Mouse (Mus musculus) embryonic facial prominence, embryonic 13.5 days (tissue): Measurements from ENCODE around the gene Vmn1r23. TPM values are rescaled to one million over a fixed set of nuclear protein-coding genes. Genes with fewer than 3 reads are reported as not detected.
"Not testable (repeated sequence)": the region's sequence is repeated elsewhere in the genome, so short reads cannot be mapped to it uniquely, and the experiment has no call there.

Experiments
- ATAC-seq: fragments of 200-750 bp; cut with Nextera tagmentation; 2 replicates; pipeline ENCODE4 v1.8.0; 2017; ENCODE audit warnings: low read depth; ENCODE audit not compliant: insufficient number of reproducible peaks, insufficient read depth, low FRiP score, low TSS enrichment
- H3K27ac ChIP-seq: fragments of 300-500 bp; sonication (generic); 2 replicates; pipeline ENCODE4 v1.5.1; 2015; ENCODE audit warnings: moderate library complexity, mild to moderate bottlenecking, inconsistent platforms
- H3K27me3 ChIP-seq: fragments of 300-500 bp; sonication (generic); 2 replicates; pipeline ENCODE4 v1.6.1; 2015; ENCODE audit warnings: mild to moderate bottlenecking, inconsistent platforms
- H3K36me3 ChIP-seq: fragments of 300-500 bp; sonication (generic); 2 replicates; pipeline ENCODE4 v1.6.1; 2015; ENCODE audit warnings: mild to moderate bottlenecking, inconsistent platforms
- H3K4me1 ChIP-seq: fragments of 300-500 bp; sonication (generic); 2 replicates; pipeline ENCODE4 v1.6.1; 2015; ENCODE audit warnings: inconsistent platforms
- H3K4me2 ChIP-seq: fragments of 300-500 bp; sonication (generic); 2 replicates; pipeline ENCODE4 v1.6.1; 2015; ENCODE audit warnings: moderate library complexity, mild to moderate bottlenecking, inconsistent platforms
- H3K4me3 ChIP-seq: fragments of 300-500 bp; sonication (generic); 2 replicates; pipeline ENCODE4 v1.5.1; 2015; ENCODE audit warnings: mild to moderate bottlenecking, inconsistent platforms
- H3K9ac ChIP-seq: fragments of 300-500 bp; sonication (generic); 2 replicates; pipeline ENCODE4 v1.6.1; 2015; ENCODE audit warnings: mild to moderate bottlenecking, inconsistent platforms
- H3K9me3 ChIP-seq: fragments of 300-500 bp; sonication (generic); 2 replicates; pipeline ENCODE4 v1.6.1; 2016; ENCODE audit warnings: inconsistent platforms
- WGBS: fragments of 180-500 bp; shearing (Covaris S2); methylation state at CpG from one replicate; pipeline ENCODE4 v1.1.7; 2015; ENCODE audit warnings: mixed read lengths; 5-methylcytosine and 5-hydroxymethylcytosine counted together
- polyA plus RNA-seq: library from polyadenylated mRNA; unstranded; fragments of >200 nt; fragmentation: Nextera tagmentation; extraction: Ambion mirVana; gene quantifications from 2 replicates; pipeline ENCODE4 v1.2.1, GENCODE M21; 2015

Gene Vmn1r23
- polyA plus RNA-seq: not detected in 2 replicates

- Histone ChIP-seq H3K27ac (no peak within 1 kb of the TSS), H3K36me3 (no peaks in the 10 kb centered on the region), H3K4me1 (no peaks in the 10 kb centered on the region), H3K9ac (no peak within 1 kb of the TSS), H3K4me2 (no peak within 1 kb of the TSS), H3K27me3 (no peaks in the 10 kb centered on the region), H3K9me3 (no peaks in the 10 kb centered on the region), H3K4me3 (no peak within 1 kb of the TSS)
- ATAC-seq: no peak
- 88% methylated on average over 1 of the region's 1 CpGs for WGBS
These were observed at the start of gene Vmn1r23 for GRCm38 (mm10) chr6:57926738-57927137. TSS of gene Vmn1r23 (minus strand) at chr6:57926838.

GRCm38 (mm10) chr6:57961403-57961802 lies 34.8 kb upstream of the Vmn1r23 start, which contains the start of gene Vmn1r24:
TSS of gene Vmn1r24 (minus strand) at chr6:57961503.
- not testable (repeated sequence) for H3K9ac ChIP-seq, H3K27ac ChIP-seq, ATAC-seq, H3K4me2 ChIP-seq, H3K9me3 ChIP-seq, H3K4me3 ChIP-seq, H3K27me3 ChIP-seq, H3K4me1 ChIP-seq, H3K36me3 ChIP-seq
- WGBS: 69% methylated on average over 1 of the region's 1 CpGs

GRCm38 (mm10) chr6:57907928-57908327 lies 18.7 kb downstream of the Vmn1r23 start, which contains the start of gene Vmn1r22:
TSS of gene Vmn1r22 (minus strand) at chr6:57908028.
- no peak within 1 kb of the TSS for H3K4me3 ChIP-seq
- H3K9me3 ChIP-seq: no peaks in the 10 kb centered on the region
- H3K9ac ChIP-seq: no peak within 1 kb of the TSS
- WGBS: 68% methylated on average over 1 of the region's 1 CpGs
- H3K27me3 ChIP-seq: no peaks in the 10 kb centered on the region
- no peaks in the 10 kb centered on the region for H3K36me3 ChIP-seq
- no peak within 1 kb of the TSS for H3K27ac ChIP-seq
- H3K4me2 ChIP-seq: no peak within 1 kb of the TSS
- no peak for ATAC-seq
- no peaks in the 10 kb centered on the region for H3K4me1 ChIP-seq

Other genes starting within 250 kb of the Vmn1r23 start
- gene Pyurf, start 234.8 kb downstream of the Vmn1r23 start, polyA plus RNA-seq: 13.0 and 13.7 TPM in 2 replicates
- gene Lancl2, start 224.3 kb downstream of the Vmn1r23 start, polyA plus RNA-seq: 29.9 and 30.5 TPM in 2 replicates
- gene Vopp1, start 101.7 kb downstream of the Vmn1r23 start, polyA plus RNA-seq: 54.2 and 58.3 TPM in 2 replicates
- not detected in 2 replicates for gene Vmn1r21, start 76.5 kb downstream of the Vmn1r23 start, polyA plus RNA-seq
- gene Vmn1r22, start 18.8 kb downstream of the Vmn1r23 start, polyA plus RNA-seq: not detected in 2 replicates
- gene Vmn1r24, start 34.7 kb upstream of the Vmn1r23 start, polyA plus RNA-seq: not detected in 2 replicates
- not detected in 2 replicates for gene Vmn1r25, start 54.0 kb upstream of the Vmn1r23 start, polyA plus RNA-seq
- gene Vmn1r26, start 88.3 kb upstream of the Vmn1r23 start, polyA plus RNA-seq: not detected in 2 replicates